Mouse (Mus musculus) adrenal gland, postnatal 25 days (tissue): ENCODE results near the gene Chtop. TPM values are rescaled to one million over a fixed set of nuclear protein-coding genes. Genes with fewer than 3 reads are reported as not detected.

Source experiments
- DNase-seq: peaks from one replicate; pipeline ENCODE4 v3.0.0; 2021; ENCODE audit warnings: mixed read lengths
- long read RNA-seq: library from polyadenylated mRNA; stranded (forward); transcript quantifications from one replicate; pipeline ENCODE4 v2.0.0, GENCODE M21; 2021
- total RNA-seq: library from RNA; stranded (reverse); gene quantifications from 2 replicates; pipeline ENCODE4 v1.2.3, GENCODE M21; 2021

The Chtop gene
- total RNA-seq: 115 and 124 TPM in 2 replicates
- long read RNA-seq, transcript Chtop-202 (6 exons, 2,012 nt): major isoform, 43 of 102 reads
- long read RNA-seq, partial matches to known transcripts: 14 of 102 reads
- long read RNA-seq, other reads (novel, unspliced or antisense): 33 of 102 reads

DNA sequence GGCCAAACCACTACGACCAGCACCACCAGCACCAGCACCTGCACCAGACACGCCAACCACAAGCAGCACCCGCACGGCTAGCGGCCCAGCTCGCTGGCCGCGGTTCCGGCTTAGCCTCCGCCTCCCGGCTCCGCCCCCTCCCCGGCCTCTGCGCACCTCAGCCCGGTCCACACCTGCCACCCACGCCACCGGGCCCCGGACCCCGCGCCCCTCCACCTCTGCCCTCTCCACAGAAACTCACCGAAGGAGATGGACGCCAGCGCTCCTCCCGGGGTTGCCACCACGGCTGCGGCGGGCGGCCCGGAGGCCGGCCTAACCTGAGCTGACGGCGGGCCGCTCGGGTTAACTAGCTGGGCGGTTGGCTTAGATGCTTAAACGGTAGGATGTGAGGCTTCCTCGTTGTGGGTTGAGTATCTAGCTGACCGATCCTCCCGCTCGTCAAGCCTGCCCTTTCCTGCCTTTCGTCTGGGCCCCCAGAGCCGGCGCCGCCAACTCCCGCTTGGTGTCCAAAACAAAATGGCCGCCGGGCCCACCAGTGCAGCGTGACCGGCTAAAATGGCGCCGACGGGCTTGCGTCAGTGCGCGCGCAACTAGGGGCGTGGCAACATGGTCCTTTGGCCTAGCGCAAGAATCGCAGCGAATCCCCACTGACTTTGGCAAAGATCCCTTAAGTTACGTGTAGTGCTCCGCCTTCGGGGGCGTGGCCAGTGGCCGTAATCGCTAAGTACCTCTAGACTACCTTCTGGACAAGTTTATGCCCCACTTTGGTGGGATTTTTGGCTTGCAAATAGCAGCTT, at the start of gene Chtop:
Gene Chtop, minus strand, starts transcription at position 549 of the 797 bp plus-strand sequence.
- peak; percentile 100 for DNase-seq

DNA sequence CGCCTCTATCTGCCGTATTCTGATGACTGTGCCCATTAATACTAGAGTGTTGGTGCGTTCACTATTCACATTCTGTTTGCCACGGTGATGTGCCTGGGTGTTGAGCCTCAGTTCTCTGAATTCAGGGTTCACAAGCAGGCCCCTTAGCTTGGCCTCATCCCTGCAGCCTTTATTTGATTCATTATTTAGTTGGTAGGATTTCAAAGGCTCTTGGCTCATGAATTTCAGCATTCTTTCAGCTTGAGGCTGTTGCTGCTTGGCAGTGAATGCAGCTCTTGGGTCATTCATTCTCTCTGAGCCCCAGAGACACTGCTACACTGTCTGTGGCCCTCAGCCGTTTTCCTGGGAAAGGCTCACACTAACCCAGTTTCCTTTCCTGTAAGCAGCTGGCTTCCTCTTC, 46.7 kb upstream of the Chtop start:
- DNase-seq: no peak

DNA sequence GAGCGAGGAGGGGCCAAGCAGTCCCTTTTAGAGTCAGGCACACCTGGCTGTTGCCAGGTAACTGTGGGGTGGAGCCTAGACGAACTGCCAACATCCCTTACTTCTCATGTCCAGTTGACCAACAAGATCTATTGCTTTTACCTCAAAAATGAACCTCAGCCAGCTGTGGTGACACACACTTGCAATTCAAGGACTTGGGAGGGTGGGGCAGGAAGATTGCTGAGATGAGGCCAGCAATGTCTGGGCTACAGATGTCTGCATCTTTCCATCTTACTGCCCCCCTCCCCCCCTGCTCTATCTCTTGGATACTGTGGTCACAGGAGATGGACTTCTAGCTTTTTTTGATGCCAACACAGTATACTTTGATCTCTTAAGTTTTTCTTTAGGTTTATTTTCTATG, 42.9 kb upstream of the Chtop start:
- DNase-seq: no peak

DNA sequence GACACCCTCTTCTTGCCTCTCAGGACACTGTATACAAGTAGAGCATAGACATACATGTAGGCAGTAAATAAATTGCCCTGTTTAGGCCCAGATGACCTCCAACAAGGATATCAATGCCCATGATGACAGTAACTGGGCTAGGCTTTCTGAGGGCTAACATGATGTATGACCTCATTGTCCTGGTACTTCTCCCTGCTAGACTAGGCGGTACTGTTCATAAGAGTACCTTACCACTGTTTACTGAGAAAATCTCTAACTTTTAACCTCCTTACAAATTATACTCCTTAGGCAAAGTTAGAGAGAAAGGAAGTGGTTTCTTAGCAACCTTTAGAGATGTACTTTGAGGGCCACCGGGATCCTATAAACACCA, 41.1 kb upstream of the Chtop start:
- no peak for DNase-seq

DNA sequence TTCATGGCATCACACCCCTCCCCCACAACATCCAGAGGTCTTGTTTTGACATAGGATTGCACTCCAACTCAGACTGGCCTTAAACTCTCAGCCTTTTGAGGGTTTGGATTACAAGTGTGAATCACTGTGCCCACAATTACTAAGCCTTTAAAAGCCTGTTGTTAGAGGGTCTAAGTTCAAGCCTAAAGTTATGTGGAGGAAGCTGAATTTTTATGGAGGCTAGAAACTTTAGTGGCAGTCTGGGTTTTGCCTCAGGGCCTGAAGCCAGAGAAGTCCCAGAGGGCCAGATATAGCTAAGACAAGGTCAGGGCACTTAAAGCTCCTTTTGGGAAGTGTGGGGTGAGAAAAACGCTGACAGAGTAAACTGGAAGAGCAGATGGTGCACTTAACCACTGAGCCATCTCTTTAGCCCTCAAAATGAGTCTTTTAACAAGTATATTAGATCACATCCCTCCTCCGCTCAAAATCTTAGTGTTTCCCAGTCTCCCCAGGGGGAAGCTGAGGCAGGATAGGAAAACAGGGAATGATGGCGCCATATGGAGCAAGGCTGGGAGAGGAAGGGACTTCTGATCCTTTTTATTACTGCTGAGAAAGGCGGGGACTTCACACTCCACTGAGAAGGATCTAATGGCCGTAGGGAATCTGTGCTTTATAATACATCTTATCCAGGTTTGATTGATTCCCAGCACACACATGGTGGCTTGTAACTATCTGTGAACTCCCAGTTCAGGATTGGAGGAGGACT, 40.5 kb upstream of the Chtop start:
- no peak for DNase-seq

DNA sequence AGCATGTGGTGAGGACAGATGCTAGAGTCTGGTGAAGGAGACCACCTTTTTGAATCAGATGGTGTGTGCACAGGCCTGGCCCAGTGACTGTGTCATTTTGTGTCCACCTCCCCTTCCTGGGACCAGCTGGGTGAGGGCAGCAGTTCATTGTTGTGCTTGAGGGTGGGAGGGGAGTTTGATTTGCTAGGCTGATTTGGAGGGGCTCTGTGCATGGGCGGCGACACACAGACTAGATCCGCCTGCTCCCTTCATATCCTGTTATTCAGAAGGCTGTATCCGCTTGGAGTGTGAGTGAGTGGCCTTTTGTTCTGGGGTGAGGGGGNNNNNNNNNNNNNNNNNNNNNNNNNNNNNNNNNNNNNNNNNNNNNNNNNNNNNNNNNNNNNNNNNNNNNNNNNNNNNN, 31.6 kb upstream of the Chtop start:
- peak; percentile 8 for DNase-seq

DNA sequence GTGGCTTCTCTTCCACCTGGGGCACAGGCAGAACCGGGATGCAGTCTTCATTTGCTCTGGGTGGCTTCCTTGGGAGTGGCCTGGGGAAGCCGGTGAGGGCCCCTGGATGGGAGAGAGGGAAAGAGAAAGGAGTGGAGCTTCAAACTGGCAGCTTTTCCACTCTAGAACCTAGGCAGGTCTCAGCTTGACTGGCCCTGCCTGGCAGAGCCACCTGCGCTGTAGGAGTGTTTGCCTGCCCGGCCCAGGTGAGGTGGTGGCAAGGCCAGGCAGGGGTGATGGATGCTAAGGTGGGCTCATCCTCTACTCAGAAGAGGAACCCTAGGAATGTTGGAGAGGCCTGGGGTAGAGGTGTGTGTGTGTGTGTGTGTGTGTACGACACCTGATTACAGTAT, 28.6 kb upstream of the Chtop start:
- no peak for DNase-seq

DNA sequence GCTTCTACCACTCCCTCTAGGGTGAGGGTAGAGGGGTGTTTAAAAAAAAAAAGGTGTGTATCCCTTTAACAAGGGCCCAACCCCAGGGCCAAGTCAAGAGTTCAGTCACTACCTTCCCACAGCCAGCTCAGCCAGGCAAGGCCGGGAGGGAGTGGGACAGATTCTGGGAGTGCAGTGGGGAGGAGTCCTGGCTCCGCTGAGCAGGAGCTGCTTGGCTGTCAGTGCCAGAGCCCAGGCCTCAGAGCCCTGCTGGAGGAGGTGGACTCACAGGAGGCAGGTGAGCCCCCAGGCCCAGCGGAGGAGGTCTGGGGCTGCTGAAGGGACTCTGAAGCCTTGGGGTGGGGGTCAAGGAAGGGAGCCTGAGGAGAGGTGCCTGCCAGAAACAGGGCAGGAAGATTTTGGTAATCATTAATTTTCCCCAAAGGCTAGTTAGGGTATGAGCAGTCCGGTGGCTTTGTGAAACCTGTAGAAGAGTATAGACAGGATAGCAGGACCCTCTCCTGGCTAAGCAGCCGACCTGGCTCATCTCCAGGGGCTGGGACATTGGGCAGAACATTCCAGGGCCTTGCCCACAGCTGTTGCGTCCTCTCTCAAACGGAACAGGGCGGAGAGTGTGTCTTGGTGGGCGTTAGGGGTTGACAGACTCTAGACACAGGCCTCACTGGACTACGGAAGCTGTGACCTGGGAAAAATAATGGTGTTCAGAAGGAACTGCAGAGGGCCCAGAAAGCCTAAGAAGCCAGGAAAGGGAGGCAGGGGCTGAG, 28.0 kb upstream of the Chtop start, which contains the start of gene S100a16:
Gene S100a16, plus strand, starts transcription at position 114 of the 764 bp plus-strand sequence.
- DNase-seq: peak; percentile 77

DNA sequence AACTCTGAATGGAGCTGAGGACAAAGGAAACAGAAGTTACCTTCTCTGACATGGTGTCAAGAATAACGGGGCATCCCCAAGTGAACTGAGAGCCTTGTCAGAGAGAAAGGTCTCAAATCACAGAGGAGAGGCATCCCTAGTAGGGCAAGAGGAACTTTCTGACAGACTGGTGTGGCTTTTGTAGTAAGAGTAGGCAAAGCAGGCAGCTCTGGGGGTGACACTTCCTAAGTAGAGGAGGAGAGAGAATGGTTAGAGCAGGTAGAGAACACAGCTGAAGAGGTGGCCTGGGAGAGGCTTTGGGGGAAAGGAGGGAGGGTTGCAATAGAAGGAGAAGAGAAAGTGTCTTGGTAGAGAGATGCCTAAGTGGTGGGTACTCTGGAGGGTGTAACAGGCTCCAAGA, 26.1 kb upstream of the Chtop start:
- DNase-seq: no peak

DNA sequence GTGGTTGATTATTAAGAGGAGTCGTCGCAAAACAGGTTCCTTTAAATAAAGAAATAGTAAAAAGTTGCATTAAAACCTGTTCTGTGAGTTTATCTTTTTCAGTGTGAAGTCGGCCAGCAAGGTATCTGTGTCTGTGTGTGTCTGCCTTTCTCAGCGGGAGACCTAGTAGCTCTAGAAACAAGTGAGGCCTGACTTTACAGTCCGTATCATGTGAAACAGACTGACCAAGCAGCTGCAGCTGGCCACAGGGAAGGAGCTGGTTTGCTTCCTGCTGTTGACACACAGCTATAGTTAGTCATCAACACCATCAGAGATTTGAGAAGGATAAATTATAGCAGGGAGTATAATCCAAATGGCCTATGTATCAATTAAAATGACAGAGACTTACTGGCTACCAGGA, 22.4 kb upstream of the Chtop start:
- no peak for DNase-seq

DNA sequence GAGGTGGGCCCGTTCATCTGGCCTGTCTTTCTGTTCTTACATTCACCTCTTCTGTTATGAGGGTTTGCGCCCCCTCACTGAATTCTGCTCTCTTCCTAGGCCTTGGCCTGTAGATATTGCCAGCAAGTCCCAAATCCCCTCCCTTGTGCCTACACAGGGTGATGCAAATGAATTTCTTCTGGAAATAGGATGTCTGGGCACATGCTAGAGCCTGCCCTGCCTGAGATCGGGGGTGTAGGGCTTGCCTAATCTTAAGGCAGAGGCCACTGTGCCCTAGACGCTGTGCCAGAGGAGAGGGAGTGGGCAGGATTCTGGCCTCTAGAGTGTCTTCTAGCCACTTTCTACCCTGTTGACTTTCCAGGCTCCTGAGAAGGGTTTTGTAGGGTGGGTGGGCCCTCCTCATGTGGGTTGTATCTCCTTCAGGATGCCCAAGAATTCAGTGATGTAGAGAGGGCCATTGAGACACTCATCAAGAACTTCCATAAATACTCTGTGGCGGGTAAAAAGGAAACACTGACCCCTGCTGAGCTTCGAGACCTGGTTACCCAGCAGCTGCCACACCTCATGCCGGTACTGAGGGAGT, 18.1 kb upstream of the Chtop start:
- DNase-seq: no peak

DNA sequence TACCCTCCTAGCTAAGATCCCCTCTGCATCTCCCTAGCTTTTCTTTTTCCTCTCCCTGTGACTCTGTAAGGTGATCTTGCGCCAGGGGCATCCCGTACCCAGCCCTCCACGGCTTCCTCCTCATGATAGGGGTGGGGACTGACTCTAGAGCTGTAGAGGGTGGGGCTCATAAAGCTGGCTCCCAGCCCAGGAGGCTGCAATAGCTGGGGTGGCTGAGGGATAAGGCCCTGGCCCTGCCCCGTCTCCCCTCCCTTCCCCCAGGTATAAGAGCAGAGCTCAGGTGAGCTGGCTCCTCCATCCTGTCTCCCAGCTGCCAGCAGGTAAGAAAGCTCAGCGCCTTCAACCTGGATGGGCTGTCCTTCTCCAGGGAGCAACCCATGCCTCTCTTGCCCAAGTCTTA, 17.3 kb upstream of the Chtop start, which contains the start of gene S100a14:
Gene S100a14, plus strand, starts transcription at position 277 of the 400 bp plus-strand sequence.
- DNase-seq: no peak

DNA sequence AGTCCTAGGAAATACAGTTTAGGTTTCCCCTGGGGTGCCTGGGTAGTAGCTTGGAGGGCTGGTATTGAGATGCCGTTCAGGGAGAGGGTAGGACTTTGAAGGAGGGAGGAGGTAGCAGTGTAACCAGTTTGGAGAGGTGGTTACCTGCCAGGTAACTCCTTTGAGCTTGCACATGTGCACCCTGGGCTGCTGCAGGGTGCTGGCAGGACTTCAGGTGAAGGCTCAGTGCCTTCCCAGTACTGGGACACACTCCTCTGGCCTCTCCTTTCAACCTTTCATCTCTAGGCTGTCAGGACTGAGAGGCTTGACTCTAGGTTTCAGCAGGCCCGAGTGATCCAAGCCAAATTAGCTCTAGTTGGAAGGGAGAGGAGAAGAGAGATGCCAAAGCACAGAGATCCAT, 16.8 kb upstream of the Chtop start:
- DNase-seq: no peak

DNA sequence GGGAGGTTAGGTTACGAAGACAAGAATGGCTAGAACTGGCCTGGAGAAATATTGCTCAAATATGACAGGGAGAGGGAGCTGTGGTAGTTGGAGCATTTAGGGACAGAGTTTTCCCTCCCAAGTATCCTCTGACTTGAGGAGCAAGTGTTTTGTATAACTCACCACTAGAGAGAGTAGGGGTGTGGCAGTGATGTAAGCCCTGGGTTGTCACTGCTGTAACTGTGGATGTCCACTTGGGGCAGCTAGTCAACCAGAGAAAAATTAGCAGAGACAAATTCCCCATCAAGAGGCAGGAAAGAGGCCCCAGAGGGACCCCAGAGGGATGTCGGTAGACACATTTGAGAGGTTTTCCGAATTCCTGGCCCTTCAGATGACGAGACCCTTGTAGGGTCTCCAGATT, 16.1 kb upstream of the Chtop start:
- DNase-seq: no peak

DNA sequence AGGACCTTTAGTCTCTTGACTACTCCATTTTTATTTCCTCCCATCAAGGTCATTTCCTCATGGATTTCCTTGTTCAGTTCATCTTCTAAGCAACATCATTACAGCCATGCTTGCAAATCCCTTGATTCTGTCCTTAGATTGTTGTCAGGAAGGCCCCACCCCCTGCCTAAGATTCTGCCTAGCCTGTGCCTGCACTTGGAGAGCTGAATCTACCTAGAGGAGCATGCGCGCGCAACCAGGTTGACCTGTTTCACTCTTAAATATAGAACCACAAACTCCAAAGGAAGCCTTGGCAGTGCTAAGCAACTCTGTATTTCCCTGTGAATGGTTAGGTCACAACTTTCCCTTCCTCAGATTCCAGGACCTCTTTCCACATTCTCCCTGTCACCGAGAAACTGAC, 8.4 kb upstream of the Chtop start:
- DNase-seq: no peak

DNA sequence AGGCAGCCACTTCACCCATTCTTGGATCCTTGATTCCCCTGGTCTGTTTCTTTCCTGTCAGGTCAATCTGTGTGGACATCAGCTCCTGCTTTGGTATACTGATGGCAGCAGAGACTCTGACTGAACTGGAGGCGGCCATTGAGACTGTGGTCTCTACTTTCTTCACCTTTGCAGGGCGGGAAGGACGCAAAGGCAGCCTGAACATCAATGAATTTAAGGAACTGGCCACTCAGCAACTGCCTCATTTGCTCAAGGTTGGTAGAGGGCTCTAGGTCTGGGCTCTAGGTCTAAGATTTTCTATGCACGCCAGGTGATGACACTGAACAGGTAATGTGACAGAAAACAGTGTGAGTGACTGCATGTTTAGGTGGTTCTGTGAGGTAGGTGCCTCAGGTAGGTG, 6.5 kb upstream of the Chtop start:
- DNase-seq: no peak

DNA sequence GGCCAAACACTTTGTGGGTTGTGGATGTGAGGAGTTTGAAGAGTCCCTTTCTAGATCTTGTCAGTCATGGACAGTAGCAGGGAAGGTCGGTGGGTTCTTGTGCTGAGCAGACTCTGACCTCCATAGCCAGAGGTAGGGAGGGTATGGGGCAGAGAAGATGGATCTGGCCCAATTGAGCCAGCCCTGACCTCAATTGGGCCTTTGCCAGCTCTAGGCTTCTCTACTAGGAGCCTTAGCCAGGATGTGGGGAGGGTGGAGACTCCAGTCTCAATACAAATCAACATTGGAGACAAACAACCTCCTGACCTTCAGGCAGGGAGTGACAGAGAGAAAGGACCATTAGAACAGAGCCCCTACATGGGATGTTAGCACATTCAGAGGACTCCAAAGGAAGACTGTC, 5.9 kb upstream of the Chtop start:
- DNase-seq: peak; percentile 48

DNA sequence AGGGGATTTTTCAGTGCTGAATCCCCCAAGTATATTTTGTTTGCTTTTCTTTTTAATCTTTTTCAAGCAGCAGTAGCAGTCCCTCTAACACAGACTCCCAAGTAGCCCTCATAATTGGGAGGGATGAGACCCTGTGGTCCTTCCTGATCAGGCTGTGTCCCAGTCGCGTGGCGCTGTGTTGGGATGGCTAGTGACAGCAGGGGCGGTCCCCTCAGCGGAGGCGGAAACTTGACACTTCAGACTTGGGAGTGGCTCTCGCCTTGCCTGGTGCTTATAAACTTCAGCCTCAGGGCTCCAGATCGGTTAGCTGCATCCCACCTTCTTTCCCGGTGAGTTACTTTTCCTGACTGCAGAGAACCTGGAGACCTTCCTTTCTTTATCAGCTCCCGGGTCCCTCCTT, 5.4 kb upstream of the Chtop start:
- peak; percentile 73 for DNase-seq

DNA sequence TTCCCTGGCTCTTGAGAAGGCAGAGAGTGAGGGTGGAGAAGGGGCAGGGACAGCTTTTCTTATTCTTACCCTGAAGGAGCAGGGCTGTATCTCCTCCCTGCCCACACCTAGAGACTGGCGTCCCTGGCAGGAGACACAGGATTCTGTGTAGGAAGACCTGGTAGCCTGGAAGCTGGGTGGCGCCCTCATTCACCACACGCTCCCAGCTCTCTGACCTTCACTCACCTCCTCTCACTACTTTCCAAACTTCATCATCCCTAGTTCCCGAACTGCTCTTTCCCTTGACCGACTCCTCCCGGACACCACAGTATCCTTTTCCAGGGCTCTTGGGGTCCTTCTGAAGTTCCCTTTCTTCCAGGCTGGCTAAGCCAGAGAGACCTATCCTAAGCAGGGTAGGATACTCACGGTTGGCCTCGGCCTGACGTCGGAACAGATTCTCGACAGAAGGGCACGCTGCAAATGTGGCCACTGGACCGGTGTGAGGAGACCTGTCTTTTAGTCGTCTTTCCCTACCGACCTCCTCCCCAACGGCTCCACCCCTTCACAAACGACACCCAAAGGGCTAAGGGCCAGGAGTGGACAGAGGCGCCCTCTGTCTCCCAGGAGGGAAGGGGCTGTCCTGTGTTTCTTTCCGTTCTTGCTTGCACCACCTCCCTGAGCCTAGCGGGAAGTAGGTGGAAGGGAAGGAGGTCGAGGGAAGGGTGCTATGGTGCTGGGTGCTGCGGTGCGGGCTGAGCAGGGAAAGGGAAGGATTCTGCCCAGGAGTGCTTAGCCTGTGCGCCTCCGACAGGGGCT, 4.7 kb upstream of the Chtop start, which contains the start of the genes S100a1 and S100a13:
Gene S100a1, minus strand, starts transcription at position 597 of the 795 bp plus-strand sequence.
Gene S100a13, plus strand, starts transcription at position 640 of the 795 bp plus-strand sequence.
- DNase-seq: peak; percentile 72

DNA sequence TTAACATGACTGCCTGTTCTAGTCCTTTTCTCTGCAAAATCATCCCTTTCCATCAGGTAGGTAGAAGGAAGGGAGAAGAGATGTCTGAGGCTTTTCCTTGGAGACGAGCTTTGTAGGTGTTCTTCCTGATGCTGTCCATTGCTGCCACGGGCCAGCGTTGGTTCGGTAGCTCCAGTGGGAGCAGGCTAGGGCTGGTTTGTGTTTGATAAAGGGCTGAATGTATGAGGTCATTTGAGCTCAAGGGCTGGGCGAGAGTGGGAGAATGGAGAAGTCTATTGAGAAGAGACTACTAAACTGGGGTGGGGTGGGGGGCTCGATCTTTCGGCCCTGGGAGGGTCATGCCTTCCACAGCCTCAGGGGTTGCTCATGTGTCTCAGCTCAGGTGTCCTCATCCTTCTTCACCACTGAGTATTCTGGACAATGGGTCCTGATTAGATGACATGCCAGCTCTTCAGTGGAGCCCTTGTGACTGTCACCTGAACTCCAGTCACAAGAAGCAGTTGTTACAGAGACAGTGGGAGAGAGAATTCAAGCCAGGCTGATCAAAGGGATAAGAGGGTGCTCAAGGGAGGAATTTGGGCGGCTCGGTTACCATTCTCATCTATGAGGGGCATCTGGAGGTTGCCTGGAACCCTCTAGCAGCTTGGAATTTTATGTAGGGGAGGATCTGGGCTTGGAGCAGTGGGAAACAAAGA, 3.8 kb upstream of the Chtop start:
- DNase-seq: no peak

DNA sequence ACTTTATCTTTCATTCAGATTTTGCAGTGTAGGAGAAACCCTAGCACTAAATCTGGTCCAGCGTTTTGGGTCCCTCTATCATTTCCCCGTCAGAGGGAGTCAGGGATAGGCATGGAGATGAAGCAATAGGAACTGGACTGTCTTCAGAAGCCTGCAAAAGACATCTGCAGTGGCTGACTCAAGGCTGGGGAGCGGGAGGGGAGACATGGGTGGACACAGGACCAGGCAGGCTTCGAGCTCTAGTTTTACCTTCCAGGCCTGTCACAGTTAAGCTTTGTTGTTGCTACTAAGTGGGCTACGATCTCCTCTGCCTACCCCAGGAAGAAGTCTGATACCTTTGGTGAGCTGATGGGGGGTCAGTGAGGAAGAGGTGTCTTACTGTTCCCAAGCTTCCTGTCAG, 3.0 kb upstream of the Chtop start:
- no peak for DNase-seq
